Mouse (Mus musculus) limb, embryonic 11.5 days (tissue): ENCODE measurements at regions not wholly inside any gene's neighbourhood (a gene's known extent, or its start where the extent isn't known, plus 50 kb on each side); places are given as distances from the start of the nearest gene placed in this dataset.

Source experiments
- ATAC-seq: fragments of 200-750 bp; cut with Nextera tagmentation; 2 replicates; pipeline ENCODE4 v1.8.0; 2017; ENCODE audit warnings: low read depth; ENCODE audit not compliant: insufficient number of reproducible peaks, low FRiP score, low TSS enrichment
- DNase-seq: peaks from one replicate; pipeline ENCODE4 v3.0.0-alpha.2; 2015; ENCODE audit warnings: low spot score
- H3K27ac ChIP-seq: fragments of 300-500 bp; sonication (generic); replicated peaks from 2 replicates; pipeline ENCODE4 v1.5.1; 2014; ENCODE audit warnings: low read depth, mild to moderate bottlenecking, low read length
- H3K27me3 ChIP-seq: fragments of 300-500 bp; sonication (generic); 2 replicates; pipeline ENCODE4 v1.6.1; 2014; ENCODE audit warnings: mild to moderate bottlenecking, low read length, mixed read lengths; ENCODE audit not compliant: control insufficient read depth, insufficient read depth
- H3K36me3 ChIP-seq: fragments of 300-500 bp; sonication (generic); 2 replicates; pipeline ENCODE4 v1.6.1; 2014; ENCODE audit warnings: mild to moderate bottlenecking, low read length, moderate library complexity, mixed read lengths; ENCODE audit not compliant: control insufficient read depth, insufficient read depth
- H3K4me1 ChIP-seq: fragments of 300-500 bp; sonication (generic); 2 replicates; pipeline ENCODE4 v1.6.1; 2014; ENCODE audit warnings: low read length, mixed read lengths; ENCODE audit not compliant: control insufficient read depth, insufficient read depth
- H3K4me2 ChIP-seq: fragments of 300-500 bp; sonication (generic); 2 replicates; pipeline ENCODE4 v1.6.1; 2014; ENCODE audit warnings: low read depth, mild to moderate bottlenecking, moderate library complexity; ENCODE audit not compliant: severe bottlenecking
- H3K4me3 ChIP-seq: fragments of 300-500 bp; sonication (generic); 2 replicates; pipeline ENCODE4 v1.5.1; 2014; ENCODE audit warnings: low read depth, low read length
- H3K9ac ChIP-seq: fragments of 300-500 bp; sonication (generic); 2 replicates; pipeline ENCODE4 v1.6.1; 2014; ENCODE audit warnings: mild to moderate bottlenecking, low read length
- H3K9me3 ChIP-seq: fragments of 300-500 bp; sonication (generic); 2 replicates; pipeline ENCODE4 v1.6.1; 2016; ENCODE audit warnings: low read length; ENCODE audit not compliant: control insufficient read depth
- WGBS: fragments of 180-500 bp; shearing (Covaris S2); extraction: QIAGEN DNeasy Blood & Tissue Kit; methylation state at CpG from one replicate; pipeline ENCODE4 v1.1.7; 2014; 5-methylcytosine and 5-hydroxymethylcytosine counted together

DNA sequence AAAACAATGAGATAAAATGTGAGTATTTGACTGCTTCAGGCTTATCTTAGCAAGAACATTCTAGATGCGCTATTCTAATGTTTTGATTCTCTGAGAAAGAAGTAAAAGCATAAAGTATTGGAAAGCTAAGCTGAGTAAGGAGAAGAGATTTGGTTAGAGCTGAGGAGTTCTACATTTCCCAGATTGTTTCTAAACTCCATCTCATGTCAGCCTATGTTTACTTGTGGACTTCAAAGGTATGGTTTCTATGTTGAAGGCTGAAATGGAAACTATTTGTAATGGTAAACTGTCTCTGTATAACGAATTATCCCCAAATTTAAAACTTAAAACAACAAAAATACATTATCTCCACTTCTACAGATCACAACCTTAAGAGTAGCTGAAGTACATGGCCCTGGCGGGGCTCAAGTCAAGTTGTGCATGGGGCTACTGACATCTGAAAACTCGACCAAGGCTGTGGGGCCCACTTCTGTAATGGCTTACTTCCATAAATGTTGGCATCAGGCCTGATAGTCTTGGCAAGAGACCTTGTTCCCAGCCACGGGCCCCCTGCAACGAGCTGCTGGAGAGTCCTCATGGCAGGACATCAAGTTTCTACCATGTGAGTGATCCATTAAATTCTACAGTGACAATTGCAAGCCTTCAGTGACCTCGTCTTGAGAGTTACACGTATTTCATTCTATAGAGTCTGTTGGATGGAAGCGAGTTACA is 232.1 kb downstream of the Pros1 start:
- no peak overlapping the region for H3K9ac ChIP-seq
- ATAC-seq: no peak
- WGBS: 87% methylated on average over 9 of the region's 9 CpGs

DNA sequence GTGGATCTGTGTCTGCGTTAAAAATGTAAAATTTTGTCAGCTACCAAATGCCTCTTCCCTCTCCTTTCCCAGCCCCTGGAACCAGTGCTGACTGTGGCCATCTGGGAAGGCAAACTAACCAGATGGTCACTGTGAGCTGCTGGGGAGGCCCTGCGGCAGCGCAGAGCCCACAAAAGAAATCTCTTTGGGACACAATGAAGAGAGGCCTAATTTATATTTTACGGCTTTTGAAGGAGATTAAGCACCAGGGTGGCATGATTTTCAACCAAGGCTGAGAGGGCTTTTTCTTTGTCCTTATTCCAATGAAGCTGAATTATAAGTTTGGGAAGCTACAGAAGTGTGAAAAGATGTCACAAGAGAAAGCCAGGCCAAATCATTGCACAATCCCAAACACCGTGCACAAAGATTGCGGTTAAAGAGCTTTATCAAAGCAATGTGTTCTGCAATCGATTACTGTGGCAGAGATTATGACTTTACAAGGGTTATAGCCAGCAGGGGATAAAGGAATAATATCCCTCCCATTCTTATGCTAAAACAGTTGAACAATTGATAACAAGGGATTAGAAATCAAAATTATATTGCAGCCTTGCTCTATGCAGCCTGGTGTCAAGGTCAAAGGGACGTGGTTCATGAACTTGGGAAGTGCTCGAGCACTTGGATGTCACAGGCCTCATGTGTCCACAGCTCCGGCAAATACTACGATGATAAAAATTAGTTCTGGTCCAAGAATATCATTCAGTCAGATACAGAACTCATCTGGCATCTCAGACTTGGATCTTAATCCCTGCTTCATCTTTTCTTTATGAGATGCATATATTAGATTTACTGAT is 237.6 kb downstream of the Pros1 start:
- H3K9ac ChIP-seq: no peak overlapping the region
- H3K27me3 ChIP-seq: no peaks in the 10 kb centered on the region
- H3K9me3 ChIP-seq: no peaks in the 10 kb centered on the region
- 45% methylated on average over 11 of the region's 11 CpGs for WGBS
- DNase-seq (peak; percentile 40), ATAC-seq (no peak)
- H3K4me3 ChIP-seq: no peak overlapping the region
- peaks cover 3% of the 10 kb centered on the region; the same call in 1 of the 2 replicates for H3K4me1 ChIP-seq
- no peak overlapping the region for H3K27ac ChIP-seq
- H3K36me3 ChIP-seq: no peaks in the 10 kb centered on the region
- H3K4me2 ChIP-seq: no peak overlapping the region

More for the DNA sequence above, 232.1 kb downstream of the Pros1 start:
- no peak overlapping the region for H3K4me3 ChIP-seq
- DNase-seq: no peak
- H3K4me1 ChIP-seq: no peaks in the 10 kb centered on the region
- no peaks in the 10 kb centered on the region for H3K9me3 ChIP-seq
- H3K4me2 ChIP-seq: no peak overlapping the region
- no peak overlapping the region for H3K27ac ChIP-seq
- no peaks in the 10 kb centered on the region for H3K36me3 ChIP-seq
- H3K27me3 ChIP-seq: no peaks in the 10 kb centered on the region

DNA sequence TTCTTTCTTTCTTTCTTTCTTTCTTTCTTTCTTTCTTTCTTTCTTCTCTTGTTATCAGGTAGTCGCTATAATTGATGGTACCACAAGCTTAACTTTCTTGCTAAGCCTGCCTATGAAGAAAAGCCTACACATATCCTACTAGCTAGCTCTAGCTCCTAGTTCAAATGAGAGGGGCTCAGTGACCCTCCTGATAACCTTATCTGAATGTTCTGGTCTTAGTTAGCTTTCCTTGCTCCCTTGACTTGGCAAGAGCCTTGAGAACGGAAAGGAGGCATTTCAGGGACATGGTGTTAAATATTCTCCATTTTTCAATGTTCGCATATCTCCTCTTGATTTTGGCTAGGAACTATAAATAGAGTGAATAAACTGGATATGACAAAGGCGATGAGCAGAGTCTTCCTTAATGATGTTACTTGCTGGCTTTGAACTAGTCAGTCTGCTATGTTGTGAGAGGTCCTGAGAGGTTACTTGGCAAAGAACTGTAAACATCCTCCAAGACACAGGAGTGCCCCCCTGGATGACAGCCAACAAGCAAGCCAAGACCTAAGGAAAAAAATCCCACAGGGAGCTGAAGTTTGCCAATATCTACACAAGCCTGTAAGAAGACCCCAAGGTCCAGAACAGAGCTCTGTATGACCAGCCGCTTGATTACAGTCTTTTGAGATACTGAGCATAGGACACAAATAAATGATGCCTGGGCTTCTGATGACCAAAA is 240.2 kb downstream of the Pros1 start:
- 90% methylated on average over 5 of the region's 5 CpGs for WGBS

DNA sequence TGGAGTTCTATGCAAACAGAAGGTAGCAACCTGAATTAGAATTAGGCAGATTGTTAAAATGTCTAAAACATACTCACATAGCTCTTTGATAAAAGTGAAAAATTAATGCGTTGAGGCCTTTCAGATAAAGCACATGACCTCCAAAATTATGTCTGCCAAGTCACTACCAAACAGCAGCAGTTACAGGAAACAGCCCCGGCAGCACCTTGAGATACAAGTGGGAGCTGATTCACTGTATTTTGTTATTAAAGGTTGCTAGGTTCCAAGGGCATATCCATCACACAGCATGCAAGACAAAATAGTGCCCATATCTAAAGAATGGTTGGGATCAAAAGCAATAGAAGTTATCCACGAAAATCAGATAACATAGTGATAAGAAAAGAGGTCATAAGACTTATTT is 248.3 kb downstream of the Pros1 start:
- Histone ChIP-seq H3K36me3 (no peaks in the 10 kb centered on the region), H3K9ac (no peak overlapping the region), H3K4me3 (no peak overlapping the region), H3K27me3 (no peaks in the 10 kb centered on the region), H3K4me2 (no peak overlapping the region), H3K4me1 (no peaks in the 10 kb centered on the region), H3K9me3 (no peaks in the 10 kb centered on the region), H3K27ac (no peak overlapping the region)
- WGBS: 89% methylated on average over 3 of the region's 3 CpGs
- DNase-seq (no peak), ATAC-seq (no peak)

More for the DNA sequence above, 240.2 kb downstream of the Pros1 start:
- Histone ChIP-seq H3K9ac (no peak overlapping the region), H3K36me3 (no peaks in the 10 kb centered on the region), H3K4me1 (peaks cover 3% of the 10 kb centered on the region; the same call in 1 of the 2 replicates), H3K4me3 (no peak overlapping the region), H3K4me2 (no peak overlapping the region), H3K9me3 (no peaks in the 10 kb centered on the region), H3K27me3 (no peaks in the 10 kb centered on the region), H3K27ac (no peak overlapping the region)
- DNase-seq (no peak), ATAC-seq (no peak)

DNA sequence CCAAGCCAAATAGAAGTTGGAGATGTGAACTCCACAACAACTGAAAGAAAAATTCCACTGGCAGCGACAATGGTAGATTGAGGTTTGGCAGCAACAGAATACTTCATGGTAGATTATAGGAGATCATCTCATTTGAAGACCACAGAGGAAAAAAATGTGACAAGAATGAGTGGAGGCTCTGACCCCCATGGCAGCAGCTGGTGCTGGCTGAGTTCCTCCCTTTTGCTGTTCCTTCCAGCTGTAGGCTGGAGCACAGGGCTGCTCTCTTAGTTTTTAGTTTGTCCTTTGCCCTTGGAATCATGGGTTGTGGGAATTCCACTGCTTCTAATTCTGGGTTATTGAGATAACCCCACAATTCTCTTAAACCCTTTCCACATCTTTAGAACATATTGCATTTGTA is 248.8 kb downstream of the Pros1 start:
- Histone ChIP-seq H3K4me3 (no peak overlapping the region), H3K4me1 (no peaks in the 10 kb centered on the region), H3K36me3 (no peaks in the 10 kb centered on the region), H3K4me2 (no peak overlapping the region), H3K27me3 (no peaks in the 10 kb centered on the region), H3K9ac (no peak overlapping the region), H3K27ac (no peak overlapping the region), H3K9me3 (no peaks in the 10 kb centered on the region)
- WGBS: 94% methylated on average over 1 of the region's 1 CpGs
- DNase-seq: no peak
- no peak for ATAC-seq

DNA sequence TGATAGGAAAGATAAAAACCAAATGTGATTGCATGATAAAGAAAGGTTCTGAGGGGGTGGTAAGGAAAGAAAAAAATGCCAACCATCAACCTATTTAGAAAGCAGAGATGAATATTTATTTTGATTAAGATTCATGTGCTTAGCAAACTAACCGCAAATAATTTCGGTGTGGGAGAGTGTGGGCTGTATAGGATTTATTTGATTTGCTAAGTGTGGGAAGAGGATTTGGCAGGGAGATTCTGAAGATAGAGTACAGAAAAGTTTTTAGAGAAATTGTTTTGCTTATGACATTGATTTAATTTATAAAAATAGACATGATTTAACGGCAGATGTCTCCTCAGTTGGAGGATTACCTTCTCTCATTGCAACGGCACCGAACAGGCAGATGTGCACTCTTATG is 250.3 kb downstream of the Pros1 start:
- no peaks in the 10 kb centered on the region for H3K36me3 ChIP-seq
- H3K9ac ChIP-seq: no peak overlapping the region
- H3K4me1 ChIP-seq: no peaks in the 10 kb centered on the region
- H3K27ac ChIP-seq: no peak overlapping the region
- WGBS: 92% methylated on average over 5 of the region's 5 CpGs
- no peak overlapping the region for H3K4me2 ChIP-seq
- H3K4me3 ChIP-seq: no peak overlapping the region
- DNase-seq (no peak), ATAC-seq (no peak)
- H3K9me3 ChIP-seq: no peaks in the 10 kb centered on the region
- no peaks in the 10 kb centered on the region for H3K27me3 ChIP-seq

DNA sequence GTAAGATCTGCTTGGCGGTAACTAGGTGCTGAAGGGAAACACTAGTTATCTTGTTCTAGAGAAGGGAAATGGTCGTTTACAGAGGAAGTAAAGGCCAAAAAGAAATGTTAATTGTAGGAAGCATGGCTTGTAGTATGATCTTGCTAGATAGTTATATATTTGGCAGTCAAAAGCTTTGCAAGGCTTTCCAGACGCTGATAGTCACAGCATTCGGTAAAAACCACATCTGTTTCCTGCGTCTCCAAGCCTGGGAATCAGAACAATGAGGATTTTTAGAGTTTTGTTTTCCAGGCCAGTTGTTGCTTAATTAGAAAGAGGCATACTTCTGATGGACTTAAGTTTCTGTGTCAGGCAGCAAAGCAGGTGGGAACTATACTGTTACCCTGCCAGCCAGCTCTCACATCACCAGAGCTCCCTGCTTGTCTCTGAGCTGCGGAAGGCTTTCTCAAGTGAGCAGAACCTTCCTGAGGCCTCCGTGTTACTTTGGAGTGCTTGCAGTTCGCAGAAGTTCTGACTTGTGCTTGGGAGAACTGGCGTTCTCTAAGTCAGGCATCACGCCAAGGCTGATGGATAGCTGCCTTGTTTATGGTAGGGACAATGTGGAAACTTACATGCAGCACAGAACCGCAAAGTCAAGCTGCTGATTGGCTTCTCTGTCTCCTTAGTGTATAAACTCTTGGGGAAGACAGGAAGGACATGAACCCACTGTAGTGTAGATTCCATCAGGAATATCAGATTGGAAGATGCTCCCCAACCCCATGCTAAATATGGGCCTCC is 251.0 kb downstream of the Pros1 start:
- no peak for DNase-seq
- no peak overlapping the region for H3K4me3 ChIP-seq
- H3K27me3 ChIP-seq: no peaks in the 10 kb centered on the region
- no peaks in the 10 kb centered on the region for H3K9me3 ChIP-seq
- ATAC-seq: no peak
- H3K4me2 ChIP-seq: no peak overlapping the region
- no peak overlapping the region for H3K9ac ChIP-seq
- H3K36me3 ChIP-seq: no peaks in the 10 kb centered on the region
- no peak overlapping the region for H3K27ac ChIP-seq
- 69% methylated on average over 11 of the region's 11 CpGs for WGBS
- H3K4me1 ChIP-seq: no peaks in the 10 kb centered on the region

DNA sequence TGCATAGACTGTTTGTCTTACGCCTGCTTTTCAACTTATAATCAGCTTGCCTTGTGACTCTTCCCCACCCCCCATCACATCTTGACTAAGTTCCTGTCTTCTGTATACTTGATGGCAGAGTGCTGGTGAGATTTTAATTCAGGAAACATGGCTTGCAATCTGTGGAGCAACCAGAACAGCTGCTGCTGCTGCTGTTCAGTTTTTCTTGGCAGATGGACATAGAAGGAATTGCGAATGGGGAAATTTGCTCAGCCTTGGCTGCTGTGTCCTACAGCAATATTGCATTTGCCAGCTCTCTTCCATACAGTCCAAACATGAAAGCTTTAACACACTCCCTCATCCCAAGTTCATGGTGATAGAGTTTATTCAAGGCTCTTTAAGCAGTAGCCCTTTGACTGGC is 262.3 kb downstream of the Pros1 start:
- H3K4me3 ChIP-seq: no peak overlapping the region
- H3K9ac ChIP-seq: no peak overlapping the region
- 84% methylated on average over 2 of the region's 2 CpGs for WGBS
- no peak overlapping the region for H3K4me2 ChIP-seq
- no peak for ATAC-seq
- no peak overlapping the region for H3K27ac ChIP-seq
- DNase-seq: no peak
- no peaks in the 10 kb centered on the region for H3K36me3 ChIP-seq
- H3K27me3 ChIP-seq: no peaks in the 10 kb centered on the region
- H3K4me1 ChIP-seq: no peaks in the 10 kb centered on the region
- H3K9me3 ChIP-seq: no peaks in the 10 kb centered on the region
